Mouse (Mus musculus): ENCODE data around the gene Itgb2. TPM values are rescaled to one million over a fixed set of nuclear protein-coding genes. Genes with fewer than 3 reads are reported as not detected.
A peak's percentile ranks its signal among the peaks of the same experiment; 100 is the strongest.

Itgb2 gene
- polyA plus RNA-seq, 1 experiment from 2014 or later, result 23.1 TPM

GRCm38 (mm10) chr10:77605908-77606826 is 76.1 kb downstream of the Itgb2 start, which contains the start of the genes Sumo3 and Gm49325:
Gene Sumo3 (plus strand): TSS chr10:77606097.
Gene Gm49325 (plus strand): TSS chr10:77606197.
- Histone ChIP-seq H3K4me1 (ENCODE audit: insufficient read depth) (peaks cover 35% of the 10 kb centered on the region), H3K36me3 (replicated peaks; ENCODE audit: insufficient read depth, low read length) (peaks cover 9% of the 10 kb centered on the region), H3K4me2 (ENCODE audit: low read depth, low read length) (peak within 1 kb of the TSS; percentile 82), H3K27ac (ENCODE audit: low read depth) (peak within 1 kb of the TSS; percentile 97), H3K4me3 (ENCODE audit: low read depth, low read length) (peak within 1 kb of the TSS; percentile 66), H3K27me3 (ENCODE audit: insufficient read depth, low read length) (no peaks in the 10 kb centered on the region), H3K9me3 (ENCODE audit: low read length) (no peaks in the 10 kb centered on the region), H3K9ac (replicated peaks) (peak within 1 kb of the TSS; percentile 78)
- no peak for TF ChIP-seq EP300 (IDR thresholded peaks at IDR 0.05; ENCODE audit: low read depth)
- TF ChIP-seq CTCF (IDR thresholded peaks at IDR 0.05; ENCODE audit: low read depth), result no peak; the same call in 1 of the 2 replicates
- 1% methylated on average over 108 of the region's 119 CpGs for WGBS (ENCODE audit: insufficient replicate concordance)
- ATAC-seq, result peak; percentile 86
- DNase-seq, result peak; percentile 100

GRCm38 (mm10) chr10:77606855-77607254 is 76.8 kb downstream of the Itgb2 start:
- WGBS (ENCODE audit: insufficient replicate concordance), result 17% methylated on average over 7 of the region's 7 CpGs
- Histone ChIP-seq H3K27ac (ENCODE audit: low read depth) (peak overlapping the region; percentile 97), H3K36me3 (replicated peaks; ENCODE audit: insufficient read depth, low read length) (peaks cover 16% of the 10 kb centered on the region), H3K9me3 (ENCODE audit: low read length) (no peaks in the 10 kb centered on the region), H3K9ac (replicated peaks) (peak overlapping the region; percentile 78), H3K4me2 (ENCODE audit: low read depth, low read length) (peak overlapping the region; percentile 82), H3K4me1 (ENCODE audit: insufficient read depth) (peaks cover 35% of the 10 kb centered on the region), H3K27me3 (ENCODE audit: insufficient read depth, low read length) (no peaks in the 10 kb centered on the region), H3K4me3 (ENCODE audit: low read depth, low read length) (peak overlapping the region; percentile 66)
- DNase-seq, result no peak
- ATAC-seq, result no peak
- no peak for TF ChIP-seq EP300 (IDR thresholded peaks at IDR 0.05; ENCODE audit: low read depth)
- TF ChIP-seq CTCF (IDR thresholded peaks at IDR 0.05; ENCODE audit: low read depth), result no peak; the same call in 1 of the 2 replicates

GRCm38 (mm10) chr10:77607441-77607840 is 77.4 kb downstream of the Itgb2 start:
- Histone ChIP-seq H3K9me3 (ENCODE audit: low read length) (no peaks in the 10 kb centered on the region), H3K4me1 (ENCODE audit: insufficient read depth) (peaks cover 38% of the 10 kb centered on the region), H3K9ac (replicated peaks) (peak overlapping the region; percentile 78), H3K27me3 (ENCODE audit: insufficient read depth, low read length) (no peaks in the 10 kb centered on the region), H3K4me2 (ENCODE audit: low read depth, low read length) (peak overlapping the region; percentile 82), H3K27ac (ENCODE audit: low read depth) (peak overlapping the region; percentile 97), H3K36me3 (replicated peaks; ENCODE audit: insufficient read depth, low read length) (peaks cover 22% of the 10 kb centered on the region), H3K4me3 (ENCODE audit: low read depth, low read length) (peak overlapping the region; percentile 66)
- TF ChIP-seq CTCF (IDR thresholded peaks at IDR 0.05; ENCODE audit: low read depth) (no peak), EP300 (IDR thresholded peaks at IDR 0.05; ENCODE audit: low read depth) (peak; percentile 17; the same call in 1 of the 2 replicates)
- no peak for DNase-seq
- ATAC-seq, result no peak
- 47% methylated on average over 5 of the region's 5 CpGs for WGBS (ENCODE audit: insufficient replicate concordance)

GRCm38 (mm10) chr10:77608589-77608988 is 78.5 kb downstream of the Itgb2 start:
- peaks cover 43% of the 10 kb centered on the region for H3K4me1 ChIP-seq (ENCODE audit: insufficient read depth)
- WGBS (ENCODE audit: insufficient replicate concordance), result 94% methylated on average over 8 of the region's 8 CpGs
- H3K27me3 ChIP-seq (ENCODE audit: insufficient read depth, low read length), result no peaks in the 10 kb centered on the region
- no peaks in the 10 kb centered on the region for H3K9me3 ChIP-seq (ENCODE audit: low read length)
- TF ChIP-seq EP300 (IDR thresholded peaks at IDR 0.05; ENCODE audit: low read depth), result no peak
- TF ChIP-seq CTCF (IDR thresholded peaks at IDR 0.05; ENCODE audit: low read depth), result no peak
- H3K36me3 ChIP-seq (replicated peaks; ENCODE audit: insufficient read depth, low read length), result peaks cover 32% of the 10 kb centered on the region
- H3K4me3 ChIP-seq (ENCODE audit: low read depth, low read length), result no peak overlapping the region
- no peak overlapping the region for H3K4me2 ChIP-seq (ENCODE audit: low read depth, low read length)
- H3K9ac ChIP-seq (replicated peaks), result no peak overlapping the region
- H3K27ac ChIP-seq (ENCODE audit: low read depth), result no peak overlapping the region
- DNase-seq (no peak), ATAC-seq (no peak)

GRCm38 (mm10) chr10:77610221-77610961 is 80.3 kb downstream of the Itgb2 start:
- TF ChIP-seq CTCF (IDR thresholded peaks at IDR 0.05; ENCODE audit: low read depth), result no peak
- TF ChIP-seq EP300 (IDR thresholded peaks at IDR 0.05; ENCODE audit: low read depth), result no peak
- H3K4me3 ChIP-seq (ENCODE audit: low read depth, low read length), result no peak overlapping the region
- no peak overlapping the region for H3K9ac ChIP-seq (replicated peaks)
- no peak for DNase-seq
- peaks cover 44% of the 10 kb centered on the region for H3K36me3 ChIP-seq (replicated peaks; ENCODE audit: insufficient read depth, low read length)
- peak overlapping the region; percentile 60 for H3K27ac ChIP-seq (ENCODE audit: low read depth)
- WGBS (ENCODE audit: insufficient replicate concordance), result 69% methylated on average over 8 of the region's 8 CpGs
- H3K4me1 ChIP-seq (ENCODE audit: insufficient read depth), result peaks cover 39% of the 10 kb centered on the region
- 0 out of 2 replicates have a peak, but pooled peaks have one; percentile 10 for ATAC-seq
- H3K27me3 ChIP-seq (ENCODE audit: insufficient read depth, low read length), result no peaks in the 10 kb centered on the region
- no peaks in the 10 kb centered on the region for H3K9me3 ChIP-seq (ENCODE audit: low read length)
- no peak overlapping the region for H3K4me2 ChIP-seq (ENCODE audit: low read depth, low read length)

- H3K27ac ChIP-seq (ENCODE audit: low read depth), result peak overlapping the region; percentile 81
- WGBS (ENCODE audit: insufficient replicate concordance), result 48% methylated on average over 3 of the region's 3 CpGs
Measured at GRCm38 (mm10) chr10:77613409-77613808, 83.4 kb downstream of the Itgb2 start.

More at GRCm38 (mm10) chr10:77613409-77613808, 83.4 kb downstream of the Itgb2 start:
- H3K9me3 ChIP-seq (ENCODE audit: low read length), result no peaks in the 10 kb centered on the region
- ATAC-seq, result peak; percentile 51
- H3K27me3 ChIP-seq (ENCODE audit: insufficient read depth, low read length), result no peaks in the 10 kb centered on the region
- H3K4me2 ChIP-seq (ENCODE audit: low read depth, low read length), result no peak overlapping the region; the same call in 1 of the 2 replicates
- H3K9ac ChIP-seq (replicated peaks), result peak overlapping the region; percentile 37
- peaks cover 23% of the 10 kb centered on the region for H3K4me1 ChIP-seq (ENCODE audit: insufficient read depth)
- no peak overlapping the region for H3K4me3 ChIP-seq (ENCODE audit: low read depth, low read length)
- peaks cover 57% of the 10 kb centered on the region for H3K36me3 ChIP-seq (replicated peaks; ENCODE audit: insufficient read depth, low read length)
- TF ChIP-seq CTCF (IDR thresholded peaks at IDR 0.05; ENCODE audit: low read depth) (no peak), EP300 (IDR thresholded peaks at IDR 0.05; ENCODE audit: low read depth) (peak; percentile 71; the same call in 1 of the 2 replicates)
- peak; percentile 49 for DNase-seq

Other genes with a start within 250 kb of the Itgb2 start
- 1.8 TPM in 2 replicates for gene Adarb1, start 112.0 kb upstream of the Itgb2 start, polyA plus RNA-seq (2015; fragmentation: Nextera tagmentation; extraction: Ambion mirVana)
- 14.8 and 15.5 TPM in 2 replicates for gene Fam207a, start 14.5 kb upstream of the Itgb2 start, polyA plus RNA-seq (2015; fragmentation: Nextera tagmentation; extraction: Ambion mirVana)
- gene Pttg1ip, start 51.5 kb downstream of the Itgb2 start, polyA plus RNA-seq (2015; fragmentation: Nextera tagmentation; extraction: Ambion mirVana), result 126 and 129 TPM in 2 replicates
- 105 and 111 TPM in 2 replicates for gene Sumo3, start 75.8 kb downstream of the Itgb2 start, polyA plus RNA-seq (2015; fragmentation: Nextera tagmentation; extraction: Ambion mirVana)
- 8.4 and 13.3 TPM in 2 replicates for gene Gm49325, start 75.9 kb downstream of the Itgb2 start, polyA plus RNA-seq (2015; fragmentation: Nextera tagmentation; extraction: Ambion mirVana)
- gene Ube2g2, start 92.0 kb downstream of the Itgb2 start, polyA plus RNA-seq (2015; fragmentation: Nextera tagmentation; extraction: Ambion mirVana), result 37.4 and 40.4 TPM in 2 replicates
- gene Tspear, start 156.3 kb downstream of the Itgb2 start, polyA plus RNA-seq (2015; fragmentation: Nextera tagmentation; extraction: Ambion mirVana), result 0.06 TPM in 1 of 2 replicates, not detected in the other
- not detected in 2 replicates for gene Gm19402, start 160.5 kb downstream of the Itgb2 start, polyA plus RNA-seq (2015; fragmentation: Nextera tagmentation; extraction: Ambion mirVana)
- not detected in 2 replicates for gene Gm9508, start 167.0 kb downstream of the Itgb2 start, polyA plus RNA-seq (2015; fragmentation: Nextera tagmentation; extraction: Ambion mirVana)
- gene Gm10272, start 176.4 kb downstream of the Itgb2 start, polyA plus RNA-seq (2015; fragmentation: Nextera tagmentation; extraction: Ambion mirVana), result not detected in 2 replicates
- not detected in 2 replicates for gene Gm10024, start 181.2 kb downstream of the Itgb2 start, polyA plus RNA-seq (2015; fragmentation: Nextera tagmentation; extraction: Ambion mirVana)
- gene Gm10142, start 185.6 kb downstream of the Itgb2 start, polyA plus RNA-seq (2015; fragmentation: Nextera tagmentation; extraction: Ambion mirVana), result not detected in 2 replicates
- gene Krtap12-1, start 190.3 kb downstream of the Itgb2 start, polyA plus RNA-seq (2015; fragmentation: Nextera tagmentation; extraction: Ambion mirVana), result not detected in 2 replicates
- not detected in 2 replicates for gene Gm10100, start 196.2 kb downstream of the Itgb2 start, polyA plus RNA-seq (2015; fragmentation: Nextera tagmentation; extraction: Ambion mirVana)
- gene Gm18596, start 212.4 kb downstream of the Itgb2 start, polyA plus RNA-seq (2015; fragmentation: Nextera tagmentation; extraction: Ambion mirVana), result not detected in 2 replicates
- not detected in 2 replicates for gene Gm9736, start 221.1 kb downstream of the Itgb2 start, polyA plus RNA-seq (2015; fragmentation: Nextera tagmentation; extraction: Ambion mirVana)
- not detected in 2 replicates for gene Gm3233, start 229.4 kb downstream of the Itgb2 start, polyA plus RNA-seq (2015; fragmentation: Nextera tagmentation; extraction: Ambion mirVana)
- gene Gm3238, start 241.1 kb downstream of the Itgb2 start, polyA plus RNA-seq (2015; fragmentation: Nextera tagmentation; extraction: Ambion mirVana), result not detected in 2 replicates
- not detected in 2 replicates for gene Gm7138, start 246.7 kb downstream of the Itgb2 start, polyA plus RNA-seq (2015; fragmentation: Nextera tagmentation; extraction: Ambion mirVana)